In genomic region chr2:80398595-80399099, GRCm38 (mm10) we compare ENCODE assay signal across 18 mouse cellular contexts. TPM values are rescaled to one million over a fixed set of nuclear protein-coding genes. Genes with fewer than 3 reads are reported as not detected.
DNase-seq lines count a peak whose midpoint lies in the region; ATAC-seq lines count a peak whose summit lies in the region.
"Had no signal": no experiment of that assay in that cellular context is flagged by ENCODE, and none has a peak within 500 bp of the region (broad histone marks: within the 10 kb centered on the region; RNA-seq: fewer than 3 reads in every experiment).

No protein-coding gene starts in this region.

- no peak overlapping the region for H3K9ac ChIP-seq in kidney, embryonic 14.5 days (ENCODE audit: low read depth, low read length)
- no peak overlapping the region for H3K9ac ChIP-seq in hindbrain, embryonic 15.5 days
- no peak overlapping the region for H3K9ac ChIP-seq in neural tube, embryonic 15.5 days (replicated peaks)

- H3K9me3 ChIP-seq in kidney, embryonic 14.5 days (ENCODE audit: control insufficient read depth, low read length), result no peaks in the 10 kb centered on the region
- H3K9me3 ChIP-seq in embryonic facial prominence, embryonic 10.5 days, result no peaks in the 10 kb centered on the region
- no peaks in the 10 kb centered on the region for H3K9me3 ChIP-seq in hindbrain, embryonic 15.5 days
- H3K9me3 ChIP-seq in neural tube, embryonic 15.5 days (replicated peaks), result no peaks in the 10 kb centered on the region
- H3K9me3 ChIP-seq: G1E had no signal

- no peak overlapping the region for H3K27ac ChIP-seq in kidney, embryonic 14.5 days (ENCODE audit: low read depth, low read length)
- peak overlapping the region; percentile 77 for H3K27ac ChIP-seq in embryonic facial prominence, embryonic 10.5 days (replicated peaks)
- H3K27ac ChIP-seq in hindbrain, embryonic 15.5 days (replicated peaks), result no peak overlapping the region
- H3K27ac ChIP-seq in neural tube, embryonic 15.5 days (replicated peaks), result no peak overlapping the region
- H3K27ac ChIP-seq: layer of hippocampus, adult 2 months had no signal

- no peak overlapping the region for H3K4me2 ChIP-seq in kidney, embryonic 14.5 days (replicated peaks; ENCODE audit: low read depth, low read length)
- no peak overlapping the region for H3K4me2 ChIP-seq in hindbrain, embryonic 15.5 days
- no peak overlapping the region for H3K4me2 ChIP-seq in neural tube, embryonic 15.5 days

- H3K36me3 ChIP-seq in kidney, embryonic 14.5 days (ENCODE audit: control insufficient read depth, insufficient read depth, low read length), result no peaks in the 10 kb centered on the region
- no peaks in the 10 kb centered on the region for H3K36me3 ChIP-seq in embryonic facial prominence, embryonic 10.5 days (replicated peaks)
- no peaks in the 10 kb centered on the region for H3K36me3 ChIP-seq in hindbrain, embryonic 15.5 days
- H3K36me3 ChIP-seq in neural tube, embryonic 15.5 days, result no peaks in the 10 kb centered on the region
- H3K36me3 ChIP-seq: G1E had no signal

- no peak overlapping the region for H3K4me3 ChIP-seq in kidney, embryonic 14.5 days (ENCODE audit: low read length)
- no peak overlapping the region for H3K4me3 ChIP-seq in embryonic facial prominence, embryonic 10.5 days
- no peak overlapping the region for H3K4me3 ChIP-seq in hindbrain, embryonic 15.5 days
- no peak overlapping the region for H3K4me3 ChIP-seq in neural tube, embryonic 15.5 days (replicated peaks)
- H3K4me3 ChIP-seq: erythroblast, embryonic 14.5 days; layer of hippocampus, adult 2 months had no signal

- 22% methylated on average over 3 of the region's 3 CpGs for WGBS in kidney, embryonic 14.5 days
- WGBS in embryonic facial prominence, embryonic 10.5 days, result 8% methylated on average over 3 of the region's 3 CpGs
- WGBS in hindbrain, embryonic 15.5 days, result 5% methylated on average over 3 of the region's 3 CpGs
- 8% methylated on average over 3 of the region's 3 CpGs for WGBS in neural tube, embryonic 15.5 days

- DNase-seq in kidney, postnatal 36 days, result no peak
- DNase-seq in embryonic facial prominence, embryonic 10.5 days (ENCODE audit: low spot score), result peak; percentile 25
- DNase-seq in right cerebral cortex, postnatal 14 days, result no peak
- no peak for DNase-seq in urinary bladder, postnatal 4 days (ENCODE audit: low spot score in 2 of 2)
- DNase-seq in layer of hippocampus, postnatal 10 days (ENCODE audit: low spot score in 2 of 2), result no peak
- DNase-seq: B cell, adult 2 months; cerebellum, postnatal 14 days; gastrocnemius, postnatal 25 days; left cerebral cortex, postnatal 4 days; right cerebral cortex, postnatal 4 days had no signal

- H3K4me1 ChIP-seq in kidney, embryonic 14.5 days (ENCODE audit: control insufficient read depth, insufficient read depth, low read length), result peaks cover 8% of the 10 kb centered on the region; the same call in 1 of the 2 replicates
- peaks cover 38% of the 10 kb centered on the region for H3K4me1 ChIP-seq in embryonic facial prominence, embryonic 10.5 days
- peaks cover 5% of the 10 kb centered on the region; the same call in 1 of the 2 replicates for H3K4me1 ChIP-seq in hindbrain, embryonic 15.5 days (replicated peaks)
- H3K4me1 ChIP-seq in neural tube, embryonic 15.5 days, result peaks cover 11% of the 10 kb centered on the region

- ATAC-seq in kidney, embryonic 14.5 days (ENCODE audit: low FRiP score, low TSS enrichment), result peak; percentile 60; the same call in 1 of the 2 replicates
- ATAC-seq in hindbrain, embryonic 15.5 days (ENCODE audit: low FRiP score, low read depth), result peak; percentile 48; the same call in 1 of the 2 replicates
- peak; percentile 61 for ATAC-seq in neural tube, embryonic 15.5 days (ENCODE audit: low FRiP score)
- ATAC-seq: intestine, postnatal 0 days had no signal

- H3K27me3 ChIP-seq in kidney, embryonic 14.5 days (ENCODE audit: control insufficient read depth, insufficient read depth, low read length), result no peaks in the 10 kb centered on the region
- peaks cover 43% of the 10 kb centered on the region for H3K27me3 ChIP-seq in embryonic facial prominence, embryonic 10.5 days (replicated peaks; ENCODE audit: low read depth, poor library complexity, severe bottlenecking)
- peaks cover 6% of the 10 kb centered on the region; the same call in 1 of the 2 replicates for H3K27me3 ChIP-seq in hindbrain, embryonic 15.5 days
- H3K27me3 ChIP-seq in neural tube, embryonic 15.5 days (replicated peaks), result peaks cover 13% of the 10 kb centered on the region; the same call in 1 of the 2 replicates

RNA-seq across cellular contexts. Expression of gene Frzb, which starts 48.8 kb away (rescaled TPM):
- 11.4 and 21.9 TPM in 2 replicates for polyA plus RNA-seq in kidney, embryonic 14.5 days (2014; fragmentation: Nextera tagmentation; extraction: Ambion mirVana)
- 72.0 and 74.6 TPM in 2 replicates for polyA plus RNA-seq in embryonic facial prominence, embryonic 10.5 days (2016; fragmentation: Nextera tagmentation; extraction: Ambion mirVana)
- polyA plus RNA-seq in hindbrain, embryonic 15.5 days (2015; fragmentation: Nextera tagmentation; extraction: Ambion mirVana), result 12.8 and 18.5 TPM in 2 replicates
- 40.3 and 44.0 TPM in 2 replicates for polyA plus RNA-seq in neural tube, embryonic 15.5 days (2015; fragmentation: Nextera tagmentation; extraction: Ambion mirVana)
- 10 to 100 TPM; 16.8 to 17.6 TPM for total RNA-seq in layer of hippocampus, postnatal 10 days (2021)
- total RNA-seq: neutrophil, adult 5-6 weeks had no signal
- polyA plus RNA-seq: erythroblast, embryonic 14.5 days had no signal
